Mouse (Mus musculus) 416B (cell line): ENCODE results near the gene Nat8f3.
"Not testable (repeated sequence)": the region's sequence is repeated elsewhere in the genome, so short reads cannot be mapped to it uniquely, and the experiment has no call there.

Experiments used
- DNase-seq: peaks from one replicate; pipeline ENCODE4 v3.0.0; 2011; ENCODE audit warnings: low read depth

Nat8f3 gene

DNA sequence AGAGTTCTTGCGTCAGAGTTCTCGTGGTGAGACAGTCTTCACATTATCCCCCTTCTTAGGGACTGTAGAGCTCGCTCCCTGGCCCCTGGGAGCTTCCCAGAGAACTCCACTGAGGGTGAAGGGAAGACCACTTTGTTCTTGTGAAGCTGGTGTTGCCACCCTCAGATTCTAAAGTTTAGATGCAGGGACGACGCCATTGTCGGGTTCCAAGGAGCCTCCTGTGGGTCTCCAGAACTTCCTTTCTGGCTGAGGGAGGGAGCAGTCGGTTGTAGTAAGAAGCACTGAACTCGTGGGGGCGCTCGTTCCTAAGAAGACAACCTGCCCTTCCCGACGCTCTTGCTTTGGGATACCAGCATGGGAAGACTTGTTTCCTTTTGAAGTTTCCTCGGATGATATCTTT lies at the start of gene Nat8f3:
Gene Nat8f3, minus strand, starts transcription at position 223 of the 400 bp plus-strand sequence.
- DNase-seq = peak; percentile 32

DNA sequence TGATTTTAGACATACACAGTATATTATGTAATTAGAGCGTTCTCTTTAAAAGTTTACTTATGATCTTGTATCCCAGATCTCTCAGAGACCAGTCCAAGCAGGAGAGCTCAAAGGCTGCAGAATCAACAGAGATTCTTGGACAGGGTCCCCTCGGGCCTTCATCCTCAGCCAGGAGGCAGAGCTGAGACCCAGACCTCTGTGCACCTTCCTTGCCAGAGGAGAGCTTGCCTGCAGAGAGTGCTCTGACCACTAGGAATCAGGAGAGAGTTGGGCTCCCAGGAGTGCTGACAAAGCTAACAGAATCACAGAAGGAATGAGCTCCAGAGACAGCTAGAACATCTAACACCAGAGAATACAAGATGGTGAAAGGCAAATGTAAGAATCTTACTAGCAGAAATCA lies 47.8 kb upstream of the Nat8f3 start:
- no peak for DNase-seq

DNA sequence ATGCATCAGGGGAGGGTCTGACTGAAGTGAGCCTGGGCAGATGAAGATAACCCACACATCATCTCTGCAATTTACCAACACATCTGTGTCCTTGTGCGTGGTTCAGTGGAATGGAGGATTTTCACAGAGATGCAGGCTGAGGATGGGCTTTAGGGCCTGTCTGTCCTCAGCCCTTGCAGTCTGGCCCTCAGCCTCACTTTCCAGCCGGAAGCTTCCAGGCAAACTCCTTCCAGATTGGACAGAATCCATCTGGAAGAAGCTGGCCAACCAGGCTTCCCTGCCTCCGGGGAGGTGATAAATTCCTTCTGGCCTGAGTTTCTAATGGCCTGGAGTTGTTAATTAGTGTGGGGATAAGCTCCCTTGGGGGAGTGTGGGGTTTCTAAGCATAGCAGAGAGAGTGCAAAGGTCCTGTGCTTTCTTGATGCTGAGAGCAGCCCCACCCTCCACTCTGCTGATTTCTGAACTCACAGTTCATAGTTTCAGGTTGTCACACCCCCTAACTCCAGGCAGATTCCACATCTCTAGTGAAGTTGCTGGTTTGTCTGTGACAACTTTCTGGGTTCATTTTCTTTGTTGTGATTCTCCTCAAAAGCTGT lies 45.5 kb upstream of the Nat8f3 start:
- not testable (repeated sequence) for DNase-seq

- not testable (repeated sequence) for DNase-seq
Measured at GRCm38 (mm10) chr6:85810514-85810913, 45.0 kb upstream of the Nat8f3 start.

DNA sequence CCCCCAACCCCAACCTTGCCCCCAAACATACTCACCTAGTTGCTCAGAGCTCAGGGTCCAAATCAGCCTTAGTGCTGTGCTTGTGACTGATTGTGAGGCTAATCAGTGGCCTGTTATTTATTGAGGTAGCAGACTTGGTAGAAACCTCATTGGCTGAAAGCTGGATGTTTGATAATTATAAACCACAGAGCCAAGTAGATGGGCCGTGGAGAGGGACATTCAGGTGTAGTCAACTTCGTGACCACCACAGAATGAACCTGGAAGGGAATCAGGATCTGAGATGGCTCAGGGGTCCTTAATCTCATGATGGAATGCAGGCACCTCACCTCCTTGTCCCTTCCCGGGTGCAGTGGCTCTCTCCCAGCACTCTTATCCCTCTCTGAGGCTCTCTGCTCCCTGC lies 44.2 kb upstream of the Nat8f3 start:
- not testable (repeated sequence) for DNase-seq

- not testable (repeated sequence) for DNase-seq
Measured at GRCm38 (mm10) chr6:85803180-85803579, 37.6 kb upstream of the Nat8f3 start.

- not testable (repeated sequence) for DNase-seq
Measured at GRCm38 (mm10) chr6:85763127-85764070, 2.2 kb downstream of the Nat8f3 start.

DNA sequence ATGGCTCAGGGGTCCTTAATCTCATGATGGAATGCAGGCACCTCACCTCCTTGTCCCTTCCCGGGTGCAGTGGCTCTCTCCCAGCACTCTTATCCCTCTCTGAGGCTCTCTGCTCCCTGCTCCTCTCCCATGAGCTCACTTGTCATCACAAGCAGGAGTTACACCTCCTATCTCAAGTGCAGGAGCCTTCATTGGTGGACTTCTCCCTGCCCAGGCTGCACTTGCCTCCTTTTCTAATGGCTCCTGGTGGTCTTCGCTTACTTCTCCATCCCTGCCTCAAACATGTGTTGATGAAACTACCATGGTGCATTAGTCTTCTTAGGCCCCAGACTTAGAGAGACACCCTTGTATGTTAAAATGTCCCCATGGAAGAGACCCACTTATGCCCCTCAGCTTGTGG lies 2.9 kb downstream of the Nat8f3 start:
- not testable (repeated sequence) for DNase-seq

DNA sequence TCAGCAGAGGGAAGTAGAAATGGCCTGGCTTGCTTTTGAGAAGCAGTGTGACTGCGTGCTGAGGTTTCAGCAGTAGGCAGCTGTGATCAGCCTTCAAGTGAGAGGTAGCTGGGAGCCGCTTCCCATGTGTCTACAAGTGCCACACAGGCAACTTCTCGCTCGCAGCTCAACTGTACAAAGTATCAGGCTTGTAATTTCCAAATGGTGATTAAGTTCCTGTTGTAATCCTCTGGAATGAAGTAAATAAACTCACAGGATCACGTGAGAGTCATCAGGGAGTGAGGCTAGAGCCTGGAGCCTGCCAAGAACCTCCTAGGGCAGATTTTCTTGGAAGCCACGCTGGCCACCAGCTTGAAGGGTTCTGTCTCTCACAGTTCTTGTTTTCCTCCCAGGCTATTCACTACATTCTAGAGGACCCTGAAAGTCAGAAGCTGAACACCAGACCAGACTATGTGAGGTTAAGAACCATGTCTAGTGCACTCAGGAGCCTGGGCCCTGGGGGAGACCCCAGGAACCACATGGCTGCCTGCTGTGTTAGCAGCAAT lies 9.8 kb downstream of the Nat8f3 start:
- not testable (repeated sequence) for DNase-seq

GRCm38 (mm10) chr6:85713105-85713504 lies 52.4 kb downstream of the Nat8f3 start, which contains the start of gene Nat8f7:
Gene Nat8f7, minus strand, starts transcription at chr6:85713205.
- DNase-seq = not testable (repeated sequence)

- DNase-seq = not testable (repeated sequence)
Measured at GRCm38 (mm10) chr6:85709607-85710006, 55.9 kb downstream of the Nat8f3 start.

- DNase-seq = not testable (repeated sequence)
Measured at GRCm38 (mm10) chr6:85709206-85709605, 56.3 kb downstream of the Nat8f3 start.

DNA sequence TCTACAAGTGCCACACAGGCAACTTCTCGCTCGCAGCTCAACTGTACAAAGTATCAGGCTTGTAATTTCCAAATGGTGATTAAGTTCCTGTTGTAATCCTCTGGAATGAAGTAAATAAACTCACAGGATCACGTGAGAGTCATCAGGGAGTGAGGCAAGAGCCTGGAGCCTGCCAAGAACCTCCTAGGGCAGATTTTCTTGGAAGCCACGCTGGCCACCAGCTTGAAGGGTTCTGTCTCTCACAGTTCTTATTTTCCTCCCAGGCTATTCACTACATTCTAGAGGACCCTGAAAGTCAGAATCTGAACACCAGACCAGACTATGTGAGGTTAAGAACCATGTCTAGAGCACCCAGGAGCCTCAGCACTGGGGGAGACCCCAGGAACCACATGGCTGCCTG lies 63.6 kb downstream of the Nat8f3 start:
- not testable (repeated sequence) for DNase-seq
